9 mouse cellular contexts compared by ENCODE assay signal in genomic region chr9:59458997-59459510, GRCm38 (mm10). TPM values are rescaled to one million over a fixed set of nuclear protein-coding genes. Genes with fewer than 3 reads are reported as not detected.
A peak's percentile ranks its signal among the peaks of the same experiment; 100 is the strongest.
DNase-seq lines count a peak whose midpoint lies in the region; ATAC-seq and TF ChIP-seq lines count a peak whose summit lies in the region.
"Had no signal": no experiment of that assay in that cellular context is flagged by ENCODE, and none has a peak within 500 bp of the region (broad histone marks: within the 10 kb centered on the region; RNA-seq: fewer than 3 reads in every experiment).

No protein-coding gene starts in this region.

- H3K9me3 ChIP-seq in hindbrain, postnatal 0 days (ENCODE audit: low read length) = no peaks in the 10 kb centered on the region
- H3K9me3 ChIP-seq in hindbrain, embryonic 13.5 days = no peaks in the 10 kb centered on the region
- H3K9me3 ChIP-seq in midbrain, embryonic 14.5 days (ENCODE audit: control insufficient read depth, low read length) = no peaks in the 10 kb centered on the region
- H3K9me3 ChIP-seq in midbrain, embryonic 10.5 days (replicated peaks) = no peaks in the 10 kb centered on the region

- no peak for ATAC-seq in hindbrain, postnatal 0 days
- no peak for ATAC-seq in hindbrain, embryonic 13.5 days (ENCODE audit: low FRiP score)
- no peak for ATAC-seq in midbrain, embryonic 14.5 days (ENCODE audit: low FRiP score, low TSS enrichment)
- ATAC-seq: forebrain, embryonic 16.5 days had no signal

- no peak overlapping the region for H3K4me2 ChIP-seq in hindbrain, postnatal 0 days (ENCODE audit: low read depth, low read length)
- no peak overlapping the region for H3K4me2 ChIP-seq in hindbrain, embryonic 13.5 days
- no peak overlapping the region for H3K4me2 ChIP-seq in midbrain, embryonic 14.5 days (ENCODE audit: low read length)

- DNase-seq in hindbrain, postnatal 0 days (ENCODE audit: low spot score) = peak; percentile 27
- DNase-seq in midbrain, embryonic 14.5 days = peak; percentile 3
- no peak for DNase-seq in midbrain, embryonic 10.5 days (ENCODE audit: low spot score)
- DNase-seq in gastrocnemius, adult 2 months = peak; percentile 47
- DNase-seq in kidney, postnatal 36 days = peak; percentile 29
- no peak for DNase-seq in thymus, adult 2 months
- no peak for DNase-seq in spleen, postnatal 4 days (ENCODE audit: low spot score in 2 of 2)

- TF ChIP-seq CTCF in hindbrain, postnatal 0 days (IDR thresholded peaks at IDR 0.05; ENCODE audit: low read depth) = peak; percentile 26
- TF ChIP-seq CTCF in gastrocnemius, adult 2 months (IDR thresholded peaks at IDR 0.05) = peak; percentile 43
- no peak for TF ChIP-seq CTCF in thymus, adult 2 months (IDR thresholded peaks at IDR 0.05; ENCODE audit: borderline replicate concordance, control insufficient read depth, extremely low read depth, insufficient read depth, low read length, poor library complexity)

- no peaks in the 10 kb centered on the region for H3K4me1 ChIP-seq in hindbrain, postnatal 0 days (ENCODE audit: insufficient read depth, low read length)
- peaks cover 14% of the 10 kb centered on the region for H3K4me1 ChIP-seq in hindbrain, embryonic 13.5 days (replicated peaks)
- no peaks in the 10 kb centered on the region for H3K4me1 ChIP-seq in midbrain, embryonic 14.5 days (ENCODE audit: control insufficient read depth, insufficient read depth, low read length)
- no peaks in the 10 kb centered on the region for H3K4me1 ChIP-seq in midbrain, embryonic 10.5 days
- peaks cover 2% of the 10 kb centered on the region; the same call in 1 of the 2 replicates for H3K4me1 ChIP-seq in thymus, adult 2 months (replicated peaks; ENCODE audit: control insufficient read depth, insufficient read depth, low read length)

- H3K36me3 ChIP-seq in hindbrain, postnatal 0 days (ENCODE audit: insufficient read depth, low read length) = no peaks in the 10 kb centered on the region
- H3K36me3 ChIP-seq in hindbrain, embryonic 13.5 days = no peaks in the 10 kb centered on the region
- H3K36me3 ChIP-seq in midbrain, embryonic 14.5 days (ENCODE audit: control insufficient read depth, insufficient read depth, low read length) = no peaks in the 10 kb centered on the region
- H3K36me3 ChIP-seq in midbrain, embryonic 10.5 days = peaks cover 21% of the 10 kb centered on the region
- H3K36me3 ChIP-seq in thymus, adult 2 months (ENCODE audit: control insufficient read depth, insufficient read depth, low read length) = no peaks in the 10 kb centered on the region

- H3K27ac ChIP-seq in hindbrain, postnatal 0 days = no peak overlapping the region
- no peak overlapping the region for H3K27ac ChIP-seq in hindbrain, embryonic 13.5 days
- H3K27ac ChIP-seq in midbrain, embryonic 14.5 days (replicated peaks; ENCODE audit: low read depth, low read length) = no peak overlapping the region
- no peak overlapping the region for H3K27ac ChIP-seq in midbrain, embryonic 10.5 days (replicated peaks)
- H3K27ac ChIP-seq in gastrocnemius, adult 2 months = peak overlapping the region; percentile 71
- no peak overlapping the region for H3K27ac ChIP-seq in thymus, adult 2 months (ENCODE audit: control insufficient read depth, insufficient read depth, low read length)

- intact Hi-C loops in gastrocnemius, adult 2 months (cut with DNase I) = no loop called here

- H3K27me3 ChIP-seq in hindbrain, postnatal 0 days (ENCODE audit: insufficient read depth, low read length) = no peaks in the 10 kb centered on the region
- no peaks in the 10 kb centered on the region for H3K27me3 ChIP-seq in hindbrain, embryonic 13.5 days
- H3K27me3 ChIP-seq in midbrain, embryonic 14.5 days (ENCODE audit: control insufficient read depth, insufficient read depth, low read length) = no peaks in the 10 kb centered on the region
- H3K27me3 ChIP-seq in midbrain, embryonic 10.5 days (ENCODE audit: low read depth, poor library complexity, severe bottlenecking) = no peaks in the 10 kb centered on the region
- no peaks in the 10 kb centered on the region for H3K27me3 ChIP-seq in thymus, adult 2 months (ENCODE audit: control insufficient read depth, insufficient read depth, low read length)

- no peak for TF ChIP-seq POLR2A in thymus, adult 2 months (IDR thresholded peaks at IDR 0.05; ENCODE audit: control insufficient read depth, extremely low read depth, insufficient read depth, low read length, poor library complexity)

- WGBS in hindbrain, postnatal 0 days = 47% methylated on average over 4 of the region's 4 CpGs
- WGBS in hindbrain, embryonic 13.5 days = 69% methylated on average over 4 of the region's 4 CpGs
- 68% methylated on average over 4 of the region's 4 CpGs for WGBS in midbrain, embryonic 14.5 days
- WGBS in midbrain, embryonic 10.5 days = 77% methylated on average over 4 of the region's 4 CpGs
- WGBS in thymus, adult 2 months = 87% methylated on average over 4 of the region's 4 CpGs

- H3K4me3 ChIP-seq in hindbrain, postnatal 0 days (ENCODE audit: low read length) = no peak overlapping the region
- H3K4me3 ChIP-seq in hindbrain, embryonic 13.5 days = no peak overlapping the region
- no peak overlapping the region for H3K4me3 ChIP-seq in midbrain, embryonic 14.5 days (replicated peaks; ENCODE audit: low read depth, low read length)
- no peak overlapping the region for H3K4me3 ChIP-seq in midbrain, embryonic 10.5 days
- peak overlapping the region; percentile 19; the same call in 1 of the 2 replicates for H3K4me3 ChIP-seq in gastrocnemius, adult 2 months
- H3K4me3 ChIP-seq in thymus, adult 2 months (ENCODE audit: control insufficient read depth, insufficient read depth, low read length) = no peak overlapping the region

- no peak overlapping the region for H3K9ac ChIP-seq in hindbrain, postnatal 0 days (replicated peaks; ENCODE audit: low read length)
- no peak overlapping the region for H3K9ac ChIP-seq in hindbrain, embryonic 13.5 days
- no peak overlapping the region for H3K9ac ChIP-seq in midbrain, embryonic 14.5 days (replicated peaks; ENCODE audit: low read length)

RNA-seq across cellular contexts. Expression of gene Arih1, which starts 27.4 kb away (rescaled TPM):
- 34.4 and 40.3 TPM in 2 replicates for total RNA-seq in hindbrain, postnatal 0 days (2014; rRNA removed)
- 7.4 and 9.3 TPM in 2 replicates for polyA plus RNA-seq in hindbrain, postnatal 0 days (2015; fragmentation: Nextera tagmentation; extraction: Ambion mirVana)
- 15.6 and 17.1 TPM in 2 replicates for polyA plus RNA-seq in hindbrain, embryonic 13.5 days (2015; fragmentation: Nextera tagmentation; extraction: Ambion mirVana)
- 17.0 and 19.6 TPM in 2 replicates for polyA plus RNA-seq in midbrain, embryonic 14.5 days (2014; fragmentation: Nextera tagmentation; extraction: Ambion mirVana)
- 14.1 and 14.4 TPM in 2 replicates for polyA plus RNA-seq in midbrain, embryonic 10.5 days (2016; fragmentation: Nextera tagmentation; extraction: Ambion mirVana)
- 100 to 1,000 TPM; 101 to 117 TPM for total RNA-seq in gastrocnemius, adult 2 months (2021)
- polyA plus RNA-seq in thymus, adult 2 months (2012; rRNA removed) = 32.7 and 34.1 TPM in 2 replicates

Comparison
In these comparisons a context has a peak if more than half of its experiments do, and no peak if none do; other contexts are left out.
1. DNase-seq: peak in hindbrain, postnatal 0 days (single experiment), midbrain, embryonic 14.5 days (single experiment), gastrocnemius, adult 2 months (single experiment) and kidney, postnatal 36 days (2 of 2); none in midbrain, embryonic 10.5 days (single experiment), thymus, adult 2 months (single experiment) and spleen, postnatal 4 days (0 of 2).